Mouse (Mus musculus): ENCODE data around the gene Gdpd5.

GRCm38 (mm10) chr7:99501148-99501547 lies 119.9 kb downstream of the Gdpd5 start:
- TF ChIP-seq POLR2A (IDR thresholded peaks at IDR 0.05; ENCODE audit: control insufficient read depth, extremely low read depth, insufficient read depth, low read length, poor library complexity) = no peak
- TF ChIP-seq CTCF (IDR thresholded peaks at IDR 0.05; ENCODE audit: borderline replicate concordance, control insufficient read depth, extremely low read depth, insufficient read depth, low read length, poor library complexity) = no peak
